ENCODE assay signal across 8 mouse cellular contexts in the genomic region with DNA sequence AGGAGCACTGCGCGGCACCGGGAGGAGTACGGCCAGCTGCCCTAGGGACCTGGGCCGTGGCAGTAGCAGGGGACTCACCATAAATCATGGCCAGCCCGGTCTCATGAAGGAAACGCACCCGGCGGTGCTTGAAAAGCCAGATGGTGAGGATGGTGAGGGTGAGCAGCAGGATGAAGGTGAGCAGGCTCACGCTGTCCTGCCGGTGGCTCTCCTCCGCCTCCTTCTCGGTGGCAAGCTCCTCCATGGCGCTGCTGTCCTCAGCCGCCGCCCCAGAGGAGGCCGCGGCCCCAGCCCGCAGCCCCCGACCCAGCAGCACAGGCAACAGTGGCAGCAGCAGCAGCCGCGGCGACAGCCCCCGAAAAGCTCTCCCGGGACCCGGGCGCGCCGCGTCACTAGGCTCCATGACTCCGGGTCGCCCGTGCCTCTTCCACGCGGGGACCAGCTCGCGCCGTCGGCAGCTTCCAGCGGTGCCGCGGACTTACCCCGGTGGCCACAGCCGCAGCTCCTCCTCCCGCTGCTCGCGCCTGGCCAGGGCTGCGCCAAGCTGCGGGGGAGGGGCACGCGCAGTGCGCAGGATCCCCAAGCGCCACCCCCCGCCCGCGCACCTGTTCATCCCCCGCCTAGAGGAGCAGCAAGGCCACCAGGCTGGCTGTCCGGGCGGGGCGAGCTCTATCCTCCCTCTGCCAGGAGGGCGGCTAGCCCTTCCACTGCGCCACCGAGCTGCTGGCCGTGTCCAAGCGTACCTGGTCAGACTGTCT. TPM values are rescaled to one million over a fixed set of nuclear protein-coding genes. Genes with fewer than 3 reads are reported as not detected.
DNase-seq lines count a peak whose midpoint lies in the region; ATAC-seq and TF ChIP-seq lines count a peak whose summit lies in the region.

A gene (minus strand): TSS at position 526 of the 758 bp plus-strand sequence.

- peak within 1 kb of the TSS; percentile 92 for H3K27ac ChIP-seq in CH12.LX (ENCODE audit: insufficient read depth, low read depth)
- peak within 1 kb of the TSS; percentile 95 for H3K27ac ChIP-seq in cerebellum, adult 2 months (ENCODE audit: insufficient read depth, low read length)
- H3K27ac ChIP-seq in lung, embryonic 15.5 days, result no peak within 1 kb of the TSS
- H3K27ac ChIP-seq in olfactory bulb, adult 2 months (ENCODE audit: insufficient read depth, low read depth, low read length), result peak within 1 kb of the TSS; percentile 72

- in situ Hi-C loops in CH12.LX (cut with MboI; ENCODE audit: low pct_ligation_motif_present, low pct_unique_long_range_greater_than_20kb, low sequenced_read_pairs), result no loop called here

- dilution Hi-C loops in CH12.LX (cut with MboI; ENCODE audit: extremely low pct_ligation_motif_present, extremely low pct_unique_long_range_greater_than_20kb, low sequenced_read_pairs), result no loop called here

- 14% methylated on average over 39 of the region's 65 CpGs for WGBS in cerebellum, adult 2 months
- 16% methylated on average over 24 of the region's 65 CpGs for WGBS in lung, embryonic 15.5 days
- WGBS in olfactory bulb, adult 2 months, result 13% methylated on average over 60 of the region's 65 CpGs

- no peaks in the 10 kb centered on the region for H3K27me3 ChIP-seq in CH12.LX (replicated peaks)
- H3K27me3 ChIP-seq in cerebellum, adult 2 months (ENCODE audit: control insufficient read depth, insufficient read depth, low read length), result no peaks in the 10 kb centered on the region
- no peaks in the 10 kb centered on the region; the same call in 1 of the 2 replicates for H3K27me3 ChIP-seq in lung, embryonic 15.5 days

- peak within 1 kb of the TSS; percentile 93 for H3K9ac ChIP-seq in CH12.LX (ENCODE audit: insufficient read depth, low read depth)
- H3K9ac ChIP-seq in lung, embryonic 15.5 days, result peak within 1 kb of the TSS; percentile 34

- no peaks in the 10 kb centered on the region for H3K36me3 ChIP-seq in CH12.LX (replicated peaks in 1 of 2; ENCODE audit: control insufficient read depth in 1 of 2, insufficient read depth in 1 of 2, low read length in 1 of 2)
- H3K36me3 ChIP-seq in lung, embryonic 15.5 days, result no peaks in the 10 kb centered on the region

- H3K9me3 ChIP-seq in CH12.LX (replicated peaks; ENCODE audit: low read length), result no peaks in the 10 kb centered on the region
- H3K9me3 ChIP-seq in lung, embryonic 15.5 days, result no peaks in the 10 kb centered on the region

- no peak for TF ChIP-seq EP300 in CH12.LX (IDR thresholded peaks at IDR 0.05; ENCODE audit: low read length)

- H3K4me3 ChIP-seq in CH12.LX (replicated peaks in 1 of 3; ENCODE audit: low read depth in 2 of 3, low read length in 2 of 3, poor library complexity in 1 of 3), result peak within 1 kb of the TSS; percentile 71 to 100 (median 78)
- peak within 1 kb of the TSS; percentile 98 for H3K4me3 ChIP-seq in cerebellum, adult 2 months (replicated peaks; ENCODE audit: insufficient read depth, low read depth, low read length)
- H3K4me3 ChIP-seq in lung, embryonic 15.5 days, result peak within 1 kb of the TSS; percentile 54
- peak within 1 kb of the TSS; percentile 90 for H3K4me3 ChIP-seq in olfactory bulb, adult 2 months (ENCODE audit: insufficient read depth, low read depth, low read length)

- TF ChIP-seq CTCF in CH12.LX (conservative IDR thresholded peaks at IDR 0.05 in 1 of 2, IDR thresholded peaks at IDR 0.05 in 1 of 2; ENCODE audit: low read depth in 2 of 2, low read length in 2 of 2), result no peak
- no peak for TF ChIP-seq CTCF in cerebellum, adult 2 months (IDR thresholded peaks at IDR 0.05; ENCODE audit: borderline replicate concordance, insufficient read depth, low read depth, low read length)
- TF ChIP-seq CTCF in olfactory bulb, adult 2 months (IDR thresholded peaks at IDR 0.05; ENCODE audit: insufficient read depth, low read depth, low read length), result no peak

- ATAC-seq in hematopoietic stem cell, adult 5-6 weeks (replicated peaks in 1 of 2; ENCODE audit: insufficient read depth in 1 of 2, low FRiP score in 2 of 2, low TSS enrichment in 1 of 2, low read depth in 1 of 2, poor library complexity in 2 of 2, severe bottlenecking in 2 of 2), result peak; percentile 68 to 74
- peak; percentile 78 for ATAC-seq in lung, embryonic 15.5 days (ENCODE audit: borderline replicate concordance, extremely low read depth, low FRiP score, low TSS enrichment)

- H3K79me2 ChIP-seq in CH12.LX (replicated peaks; ENCODE audit: control insufficient read depth, extremely low read depth, insufficient read depth, poor library complexity, severe bottlenecking), result peaks cover 26% of the 10 kb centered on the region

- DNase-seq in CH12.LX (ENCODE audit: extremely low read depth), result peak; percentile 54
- peak; percentile 80 to 86 for DNase-seq in cerebellum, adult 2 months
- DNase-seq in frontal cortex, adult 2 months (ENCODE audit: extremely low spot score in 1 of 2, low spot score in 1 of 2), result peak in 1 of 2 experiments; percentile 68
- DNase-seq in layer of hippocampus, adult 9-10 months (ENCODE audit: low spot score), result peak; percentile 10
- peak; percentile 52 to 58 for DNase-seq in thymus, adult 18-20 months

- TF ChIP-seq RAD21 in CH12.LX (IDR thresholded peaks at IDR 0.05; ENCODE audit: low read depth, low read length), result no peak

- H3K4me1 ChIP-seq in CH12.LX (ENCODE audit: control insufficient read depth in 1 of 2, insufficient read depth in 2 of 2), result peaks cover 6 to 15% of the 10 kb centered on the region in 2 experiments; a peak in 3 of 4 replicates
- no peaks in the 10 kb centered on the region for H3K4me1 ChIP-seq in cerebellum, adult 2 months (ENCODE audit: control insufficient read depth, insufficient read depth, low read length)
- H3K4me1 ChIP-seq in lung, embryonic 15.5 days, result no peaks in the 10 kb centered on the region
- no peaks in the 10 kb centered on the region for H3K4me1 ChIP-seq in olfactory bulb, adult 2 months (ENCODE audit: control insufficient read depth, insufficient read depth, low read length)

- H3K4me2 ChIP-seq in CH12.LX (ENCODE audit: insufficient read depth, low read depth, poor library complexity, severe bottlenecking), result peak within 1 kb of the TSS; percentile 74
- peak within 1 kb of the TSS; percentile 84 for H3K4me2 ChIP-seq in lung, embryonic 15.5 days

- TF ChIP-seq POLR2A in CH12.LX (IDR thresholded peaks at IDR 0.05; ENCODE audit: low read depth, low read length), result peak; percentile 39; the same call in 1 of the 2 replicates
- peak; percentile 65; the same call in 1 of the 2 replicates for TF ChIP-seq POLR2A in cerebellum, adult 2 months (IDR thresholded peaks at IDR 0.05; ENCODE audit: borderline replicate concordance, insufficient read depth, low read length)
- TF ChIP-seq POLR2A in olfactory bulb, adult 2 months (IDR thresholded peaks at IDR 0.05; ENCODE audit: insufficient read depth, low read depth, low read length), result no peak

TF ChIP-seq in CH12.LX, 34 proteins besides CTCF, POLR2A, EP300 and RAD21:
- TF ChIP-seq GABPA (IDR thresholded peaks at IDR 0.05; ENCODE audit: insufficient replicate concordance, low read depth, low read length), result no peak
- peak; percentile 60; the same call in 1 of the 2 replicates for TF ChIP-seq TCF12 (IDR thresholded peaks at IDR 0.05; ENCODE audit: low read depth, low read length)
- no peak for TF ChIP-seq SMC3 (IDR thresholded peaks at IDR 0.05; ENCODE audit: low read depth, low read length)
- 0 out of 2 replicates have a peak, but pooled peaks have one; percentile 11 for TF ChIP-seq MAX (IDR thresholded peaks at IDR 0.05; ENCODE audit: low read length)
- TF ChIP-seq ZC3H11A (IDR thresholded peaks at IDR 0.05; ENCODE audit: low read depth, low read length), result no peak
- TF ChIP-seq JUND (conservative IDR thresholded peaks at IDR 0.05; ENCODE audit: low read depth, low read length), result no peak
- TF ChIP-seq CHD2 (IDR thresholded peaks at IDR 0.05; ENCODE audit: low read length), result peak; percentile 78
- no peak; the same call in 1 of the 2 replicates for TF ChIP-seq ZMIZ1 (IDR thresholded peaks at IDR 0.05; ENCODE audit: low read depth, low read length)
- no peak for TF ChIP-seq JUN (IDR thresholded peaks at IDR 0.05; ENCODE audit: insufficient read depth, low read depth, low read length)
- TF ChIP-seq MAFK (IDR thresholded peaks at IDR 0.05; ENCODE audit: insufficient replicate concordance, low read length), result no peak
- no peak for TF ChIP-seq NELFE (IDR thresholded peaks at IDR 0.05; ENCODE audit: low read depth, low read length)
- peak; percentile 83 for TF ChIP-seq NRF1 (IDR thresholded peaks at IDR 0.05; ENCODE audit: low read depth, low read length)
- no peak for TF ChIP-seq IRF4 (IDR thresholded peaks at IDR 0.05; ENCODE audit: low read depth, low read length)
- no peak for TF ChIP-seq ZNF384 (IDR thresholded peaks at IDR 0.05; ENCODE audit: low read depth, low read length)

RNA-seq across cellular contexts. Expression of the gene that starts here (rescaled TPM):
- total RNA-seq in CH12.LX (2012; rRNA removed) (23.0 and 26.0 TPM in 2 replicates), CH12.LX (2014; rRNA removed) (21.6 and 25.6 TPM in 2 replicates)
- polyA plus RNA-seq in CH12.LX (2012; ENCODE audit: insufficient read length, low read depth), result 20.6 and 20.7 TPM in 2 replicates
- polyA plus RNA-seq in cerebellum, adult 2 months (2012; rRNA removed), result 23.2 and 24.6 TPM in 2 replicates
- polyA plus RNA-seq in frontal cortex, adult 2 months (2012; rRNA removed), result 12.1 and 13.8 TPM in 2 replicates
- total RNA-seq in hematopoietic stem cell, adult 5-6 weeks (2017), result 8.7 and 12.4 TPM in 2 replicates
- 0.98 and 1.6 TPM in 2 replicates for polyA plus RNA-seq in lung, embryonic 15.5 days (2015; fragmentation: Nextera tagmentation; extraction: Ambion mirVana)
- polyA plus RNA-seq in olfactory bulb, adult 2 months (2012; ENCODE audit: insufficient read depth, insufficient read length, low replicate concordance, missing spikeins), result not detected in 2 replicates
